Mouse (Mus musculus): ENCODE measurements around the gene Cstf3.

Cstf3 gene

DNA sequence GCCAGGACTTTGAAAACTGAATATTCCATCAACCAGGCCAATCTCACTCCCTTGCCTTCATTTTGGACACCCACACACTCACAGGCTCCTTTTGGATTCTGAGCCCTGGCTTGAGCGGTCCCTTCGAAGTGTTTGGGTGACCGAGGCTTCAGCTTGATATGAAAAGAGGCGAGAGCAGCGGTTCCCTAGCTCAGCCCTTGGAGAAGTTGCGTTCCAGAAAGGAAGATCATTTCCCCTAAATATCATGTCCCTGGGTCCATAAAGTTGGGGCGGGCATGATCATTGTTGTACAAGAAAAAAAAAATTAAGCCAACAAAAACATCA, 122.1 kb downstream of the Cstf3 start:
- no peak for DNase-seq

DNA sequence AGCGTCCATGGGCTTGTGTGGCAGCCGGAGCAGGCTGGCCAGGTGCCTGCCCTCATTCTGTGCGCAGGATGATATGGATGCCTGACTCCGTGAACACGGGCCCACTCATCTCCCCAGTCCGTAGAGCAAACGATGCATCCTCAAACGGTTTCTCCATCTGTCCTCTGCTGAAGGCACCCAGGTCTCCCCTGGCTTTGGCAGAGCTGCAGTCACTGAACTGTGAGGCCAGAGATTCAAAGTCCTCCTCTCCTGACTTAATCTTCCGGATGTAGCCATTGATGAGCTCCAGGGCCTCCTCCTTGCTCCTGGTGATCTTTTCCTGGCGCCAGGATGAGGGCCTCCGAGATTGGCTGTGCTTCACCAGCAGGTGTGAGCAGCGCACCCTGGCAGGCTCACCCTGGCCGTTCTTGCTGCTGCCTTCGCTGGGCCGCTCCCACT, 124.0 kb downstream of the Cstf3 start:
- DNase-seq: peak; percentile 34

Data from retina, postnatal 1 day (tissue).